Mouse (Mus musculus) cerebellum, adult 2 months (tissue): Measurements from ENCODE around the gene Poldip2.

Experiments used
- CTCF ChIP-seq: fragments of 200-500 bp; IDR thresholded peaks from 2 replicates; pipeline ENCODE4 v1.5.1; 2011; ENCODE audit warnings: low read depth, mild to moderate bottlenecking, control low read depth, low read length, moderate library complexity, borderline replicate concordance; ENCODE audit not compliant: insufficient read depth
- POLR2A ChIP-seq: fragments of 200-500 bp; IDR thresholded peaks from 2 replicates; pipeline ENCODE4 v1.6.1; 2011; ENCODE audit warnings: low read length, control low read depth, borderline replicate concordance; ENCODE audit not compliant: insufficient read depth

- TF ChIP-seq CTCF = no peak
- TF ChIP-seq POLR2A = no peak
Observed at GRCm38 (mm10) chr11:78566775-78567174, 54.8 kb downstream of the Poldip2 start.
